Mouse (Mus musculus) small intestine, adult 2 months (tissue): ENCODE results near the gene Trim27. TPM values are rescaled to one million over a fixed set of nuclear protein-coding genes. Genes with fewer than 3 reads are reported as not detected.
A peak's percentile ranks its signal among the peaks of the same experiment; 100 is the strongest.

Experiments
- H3K27ac ChIP-seq: fragments of 200-500 bp; 2 replicates; pipeline ENCODE4 v1.5.1; 2012; ENCODE audit warnings: low read depth, low read length, control low read depth, inconsistent platforms; ENCODE audit not compliant: insufficient read depth
- H3K27me3 ChIP-seq: fragments of 200-500 bp; 2 replicates; pipeline ENCODE4 v1.6.1; 2012; ENCODE audit warnings: mild to moderate bottlenecking, moderate library complexity, low read length, inconsistent platforms; ENCODE audit not compliant: control insufficient read depth, insufficient read depth
- H3K36me3 ChIP-seq: fragments of 200-500 bp; 2 replicates; pipeline ENCODE4 v1.6.1; 2012; ENCODE audit warnings: mild to moderate bottlenecking, low read length, control low read depth, inconsistent platforms; ENCODE audit not compliant: control insufficient read depth, insufficient read depth
- H3K4me1 ChIP-seq: fragments of 200-500 bp; 2 replicates; pipeline ENCODE4 v1.6.1; 2012; ENCODE audit warnings: low read length, inconsistent platforms, mixed read lengths; ENCODE audit not compliant: control insufficient read depth, insufficient read depth, insufficient read length
- H3K4me3 ChIP-seq: fragments of 200-500 bp; 2 replicates; pipeline ENCODE4 v1.5.1; 2012; ENCODE audit warnings: low read depth, mild to moderate bottlenecking, control low read depth, inconsistent platforms, low read length, moderate library complexity
- CTCF ChIP-seq: fragments of 200-500 bp; IDR thresholded peaks from 2 replicates; pipeline ENCODE4 v1.5.1; 2012; ENCODE audit warnings: low read depth, mild to moderate bottlenecking, control low read depth, inconsistent platforms, low read length, moderate library complexity, mixed read lengths; ENCODE audit not compliant: insufficient replicate concordance, insufficient read length; ENCODE audit errors: extremely low read depth
- POLR2A ChIP-seq: fragments of 200-500 bp; IDR thresholded peaks from 2 replicates; pipeline ENCODE4 v1.6.1; 2012; ENCODE audit warnings: low read depth, mild to moderate bottlenecking, control low read depth, inconsistent platforms, low read length, moderate library complexity
- WGBS: fragments of 180-500 bp; shearing (Covaris S2); methylation state at CpG from one replicate; pipeline ENCODE4 v1.1.7; 2018; 5-methylcytosine and 5-hydroxymethylcytosine counted together
- polyA plus RNA-seq: library from polyadenylated mRNA; depleted of rRNA; stranded (reverse); fragments of >200 nt; gene quantifications from 2 replicates; pipeline ENCODE4 v1.2.3, GENCODE M21; 2012

Trim27 gene
- polyA plus RNA-seq, 1 experiment, result 46.4 TPM

DNA sequence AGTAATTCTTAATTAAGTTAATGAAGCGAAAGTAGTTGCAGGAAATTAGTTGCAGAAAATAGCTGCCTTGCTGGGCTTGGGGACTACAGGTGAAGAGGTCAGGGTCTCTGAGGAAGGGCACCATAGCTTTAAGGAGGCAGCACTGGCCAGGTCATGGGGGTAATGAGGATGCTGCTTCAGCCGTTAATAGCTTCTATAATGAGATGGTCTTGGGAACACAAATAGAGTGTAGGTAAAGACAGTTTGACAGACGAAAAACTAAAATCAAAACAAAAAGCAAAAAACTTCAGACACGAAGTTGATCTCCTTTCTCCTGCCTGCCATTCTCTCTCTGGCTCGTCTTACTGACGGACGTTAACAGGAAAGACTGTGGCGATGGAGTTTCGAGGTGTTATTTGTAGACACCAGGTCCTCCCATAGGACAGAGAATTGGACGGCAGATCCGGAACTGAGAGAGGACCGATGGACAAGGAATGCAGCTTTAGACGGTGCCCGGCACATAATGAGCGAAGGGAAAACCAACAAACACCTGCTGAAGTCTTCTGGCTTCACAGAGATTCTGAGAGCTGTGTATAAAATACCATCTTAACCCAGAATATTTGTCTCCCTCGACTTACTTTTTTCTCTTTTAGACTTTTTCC is 10.8 kb upstream of the Trim27 start:
- H3K36me3 ChIP-seq, result no peaks in the 10 kb centered on the region
- peak overlapping the region; percentile 66 for H3K4me3 ChIP-seq
- H3K27ac ChIP-seq, result peak overlapping the region; percentile 45
- WGBS, result under 1% methylated on average over 16 of the region's 16 CpGs
- TF ChIP-seq POLR2A, result no peak
- peak; percentile 4; the same call in 1 of the 2 replicates for TF ChIP-seq CTCF
- no peaks in the 10 kb centered on the region for H3K27me3 ChIP-seq
- H3K4me1 ChIP-seq, result peaks cover 2% of the 10 kb centered on the region

GRCm38 (mm10) chr13:21169121-21169656 is 10.1 kb upstream of the Trim27 start:
- H3K27me3 ChIP-seq, result no peaks in the 10 kb centered on the region
- H3K4me3 ChIP-seq, result peak overlapping the region; percentile 68; the same call in 1 of the 2 replicates
- TF ChIP-seq CTCF (no peak), POLR2A (no peak)
- peaks cover 2% of the 10 kb centered on the region for H3K4me1 ChIP-seq
- H3K27ac ChIP-seq, result peak overlapping the region; percentile 45
- H3K36me3 ChIP-seq, result no peaks in the 10 kb centered on the region
- 2% methylated on average over 14 of the region's 14 CpGs for WGBS

GRCm38 (mm10) chr13:21169657-21170430 is 9.4 kb upstream of the Trim27 start:
- Histone ChIP-seq H3K4me3 (peak overlapping the region; percentile 68), H3K27me3 (no peaks in the 10 kb centered on the region), H3K36me3 (no peaks in the 10 kb centered on the region), H3K27ac (no peak overlapping the region), H3K4me1 (peaks cover 2% of the 10 kb centered on the region; the same call in 1 of the 2 replicates)
- TF ChIP-seq CTCF (no peak), POLR2A (no peak)
- WGBS, result 3% methylated on average over 39 of the region's 39 CpGs

DNA sequence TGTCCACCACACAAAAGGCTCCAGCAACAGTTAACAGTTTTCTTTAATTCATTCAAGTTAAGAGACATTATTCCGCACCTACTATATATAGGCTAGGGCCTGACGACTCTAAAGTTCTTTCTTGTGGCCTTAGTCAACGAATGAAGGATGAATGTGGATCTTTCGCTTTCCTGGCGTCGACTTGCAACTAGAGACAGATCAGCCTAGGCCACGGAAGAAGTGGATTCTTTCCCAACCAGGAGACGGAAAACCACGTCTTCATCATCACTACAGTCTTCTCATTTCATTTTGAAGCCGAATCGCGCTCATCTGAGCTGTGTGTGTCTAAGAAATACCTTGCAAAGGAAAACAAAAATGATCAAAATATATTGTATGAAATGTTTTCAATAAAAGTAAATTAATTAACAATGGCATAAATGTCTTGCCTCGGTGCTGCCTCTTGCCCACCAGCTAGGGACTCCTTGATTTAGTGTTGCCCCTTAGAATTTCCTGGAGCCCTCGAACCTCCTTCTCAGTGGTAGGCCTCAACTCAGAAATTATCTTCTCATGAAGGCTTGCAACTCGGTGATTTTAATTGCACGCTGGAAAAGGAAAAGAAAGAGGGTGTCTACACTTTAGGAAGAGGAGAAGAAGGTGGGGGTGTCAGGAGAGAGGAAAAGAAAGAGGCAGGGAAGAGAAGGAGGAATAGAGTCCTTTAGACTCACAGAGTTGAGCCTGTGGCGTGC is 8.7 kb upstream of the Trim27 start:
- no peaks in the 10 kb centered on the region for H3K36me3 ChIP-seq
- H3K4me1 ChIP-seq, result peaks cover 2% of the 10 kb centered on the region; the same call in 1 of the 2 replicates
- no peak overlapping the region for H3K4me3 ChIP-seq
- WGBS, result 85% methylated on average over 17 of the region's 17 CpGs
- TF ChIP-seq POLR2A (no peak), CTCF (no peak)
- H3K27me3 ChIP-seq, result no peaks in the 10 kb centered on the region
- H3K27ac ChIP-seq, result no peak overlapping the region

- Histone ChIP-seq H3K27ac (no peak overlapping the region), H3K4me1 (peaks cover 2% of the 10 kb centered on the region; the same call in 1 of the 2 replicates), H3K4me3 (no peak overlapping the region), H3K36me3 (no peaks in the 10 kb centered on the region), H3K27me3 (no peaks in the 10 kb centered on the region)
- no peak for TF ChIP-seq CTCF
- no peak for TF ChIP-seq POLR2A
- WGBS, result 50% methylated on average over 15 of the region's 15 CpGs
Measured at GRCm38 (mm10) chr13:21171156-21171530, 8.1 kb upstream of the Trim27 start.

DNA sequence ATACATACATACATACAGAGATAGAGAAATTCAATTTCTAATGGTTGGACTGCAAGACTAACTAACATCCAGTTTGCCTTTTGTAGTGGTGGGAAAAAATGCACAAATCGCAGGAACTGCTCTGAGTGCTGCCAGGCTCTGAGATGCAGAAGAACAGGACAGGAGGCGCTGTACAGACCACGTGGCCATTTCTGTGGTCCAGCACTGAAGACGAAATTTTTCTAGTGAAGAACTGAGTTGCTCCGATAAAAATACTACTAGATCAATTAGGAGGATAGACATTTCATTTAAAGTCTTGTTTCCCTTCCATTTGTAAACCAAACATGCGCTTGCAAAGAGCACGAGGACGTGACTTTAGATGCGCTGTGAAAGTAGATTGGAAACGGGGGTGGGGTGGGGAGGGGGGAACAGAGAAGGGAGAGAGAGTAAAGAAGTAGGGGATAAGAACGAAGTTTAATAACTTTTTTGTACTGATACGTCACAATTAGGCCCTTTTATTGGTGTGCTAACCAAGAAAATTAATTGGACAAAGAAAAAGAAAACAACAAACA is 7.6 kb upstream of the Trim27 start:
- no peaks in the 10 kb centered on the region for H3K36me3 ChIP-seq
- H3K4me1 ChIP-seq, result peaks cover 2% of the 10 kb centered on the region; the same call in 1 of the 2 replicates
- WGBS, result under 1% methylated on average over 12 of the region's 12 CpGs
- H3K27ac ChIP-seq, result no peak overlapping the region
- H3K4me3 ChIP-seq, result peak overlapping the region; percentile 30
- H3K27me3 ChIP-seq, result no peaks in the 10 kb centered on the region
- TF ChIP-seq CTCF (no peak), POLR2A (no peak)
